Mouse (Mus musculus): ENCODE measurements around the gene Rnf103.

Rnf103 gene

DNA sequence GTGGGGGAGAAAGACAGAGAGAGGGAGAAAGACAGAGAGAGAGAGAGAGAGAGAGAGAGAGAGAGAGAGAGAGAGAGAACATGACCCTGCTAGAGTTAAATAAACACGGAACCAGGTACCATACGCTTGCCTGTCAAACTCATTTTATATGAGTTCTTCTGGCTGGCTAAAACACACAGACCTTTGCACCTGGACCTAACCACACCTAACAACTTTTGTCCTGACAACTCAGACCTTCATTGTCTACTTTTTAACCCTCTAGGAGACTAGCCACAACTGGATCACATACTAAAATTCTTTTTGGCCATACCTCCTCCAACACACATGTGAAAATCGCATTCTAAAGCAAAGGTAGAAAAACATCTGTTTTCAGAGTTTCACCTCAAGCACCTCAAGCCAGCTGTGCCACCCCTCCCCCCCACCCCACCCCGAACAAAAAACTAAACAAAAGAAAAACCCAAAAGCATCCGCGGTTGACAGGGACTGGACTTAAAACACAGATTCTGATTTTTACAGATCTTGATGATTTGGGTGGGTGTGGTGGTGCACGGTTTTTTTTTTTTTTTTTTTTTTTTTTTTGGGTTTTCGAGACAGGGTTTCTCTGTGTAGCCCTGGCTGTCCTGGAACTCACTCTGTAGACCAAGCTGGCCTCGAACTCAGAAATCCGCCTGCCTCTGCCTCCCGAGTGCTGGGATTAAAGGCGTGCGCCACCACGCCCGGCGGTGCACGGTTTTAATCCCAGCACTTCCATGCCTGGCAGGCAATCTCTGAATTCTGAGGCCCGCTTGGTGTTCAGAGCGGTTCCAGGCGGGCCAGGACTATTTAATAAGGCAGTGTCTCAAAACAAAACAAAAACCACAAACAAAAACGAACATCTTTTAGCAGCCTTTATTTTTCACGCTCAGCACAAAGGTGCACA lies 679 bp upstream of the Rnf103 start:
- no peak for DNase-seq (ENCODE audit: low read depth, low spot score)

DNA sequence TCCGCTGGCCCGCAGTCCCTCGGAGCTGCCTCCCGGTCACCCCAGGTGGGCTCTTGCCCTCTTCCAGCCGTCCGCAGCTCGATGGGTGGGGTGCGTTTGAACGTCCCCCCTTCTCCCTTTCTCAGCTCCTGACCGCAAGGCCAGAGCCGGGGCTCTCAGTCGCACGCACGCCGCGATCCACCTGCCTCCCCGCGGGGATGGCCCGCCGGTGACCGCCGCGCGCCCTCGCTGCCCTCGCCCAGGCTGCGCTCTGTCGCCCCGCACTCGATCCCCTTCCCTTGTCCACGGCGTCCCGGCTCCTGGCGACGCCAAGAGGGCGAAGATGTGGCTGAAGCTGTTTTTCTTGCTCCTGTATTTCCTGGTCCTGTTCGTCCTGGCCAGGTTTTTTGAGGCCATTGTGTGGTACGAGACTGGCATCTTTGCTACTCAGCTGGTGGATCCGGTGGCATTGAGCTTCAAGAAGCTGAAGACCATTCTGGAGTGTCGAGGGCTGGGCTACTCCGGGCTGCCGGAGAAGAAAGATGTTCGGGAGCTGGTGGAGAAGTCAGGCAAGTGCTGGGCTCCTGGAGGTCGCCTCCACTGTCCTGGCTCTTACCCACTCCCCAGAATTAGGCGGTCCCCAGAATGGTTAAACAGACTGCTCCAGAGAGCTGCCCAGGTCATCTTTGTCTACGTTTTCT lies 787 bp downstream of the Rnf103 start:
- DNase-seq (ENCODE audit: low read depth, low spot score): peak; percentile 10

DNA sequence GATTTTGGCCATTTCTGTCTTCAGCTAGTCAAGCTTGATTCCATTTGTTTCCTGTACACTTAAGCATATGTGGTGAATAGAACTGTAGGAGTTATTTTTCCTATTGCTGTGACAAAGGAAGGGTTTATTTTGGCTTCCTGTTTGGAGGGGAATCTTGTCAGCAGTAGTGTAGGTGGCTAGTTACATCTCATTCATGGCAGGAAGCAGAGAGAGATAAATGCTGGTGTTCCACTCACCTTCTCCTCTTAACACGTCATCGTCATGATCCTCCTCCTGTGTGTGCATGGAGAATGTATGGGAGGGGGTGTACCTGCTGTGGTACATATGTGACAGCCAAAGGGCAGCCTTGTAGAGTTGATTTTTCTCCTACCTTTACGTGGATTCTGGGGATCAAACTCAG lies 6.9 kb downstream of the Rnf103 start:
- no peak for DNase-seq (ENCODE audit: low read depth, low spot score)

DNA sequence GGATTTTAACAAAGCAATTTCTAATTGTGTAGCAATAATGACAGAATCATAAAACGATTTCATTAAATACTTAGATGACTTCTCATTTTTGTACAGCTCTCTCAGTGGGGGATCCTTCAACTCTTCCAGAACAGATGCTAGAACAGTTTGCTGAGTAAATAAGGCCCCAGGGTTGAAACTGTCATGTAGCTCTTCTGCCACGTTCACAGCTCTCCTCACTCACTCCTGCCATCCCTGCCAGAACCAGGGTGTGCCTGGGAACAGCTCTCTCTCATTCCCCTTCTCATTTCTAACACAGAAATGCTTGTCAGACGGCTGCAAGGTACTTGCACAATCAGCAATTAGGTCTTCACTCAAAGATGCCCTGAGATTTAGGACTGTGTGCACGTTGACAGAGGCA lies 9.3 kb downstream of the Rnf103 start:
- no peak for DNase-seq (ENCODE audit: low read depth, low spot score)

DNA sequence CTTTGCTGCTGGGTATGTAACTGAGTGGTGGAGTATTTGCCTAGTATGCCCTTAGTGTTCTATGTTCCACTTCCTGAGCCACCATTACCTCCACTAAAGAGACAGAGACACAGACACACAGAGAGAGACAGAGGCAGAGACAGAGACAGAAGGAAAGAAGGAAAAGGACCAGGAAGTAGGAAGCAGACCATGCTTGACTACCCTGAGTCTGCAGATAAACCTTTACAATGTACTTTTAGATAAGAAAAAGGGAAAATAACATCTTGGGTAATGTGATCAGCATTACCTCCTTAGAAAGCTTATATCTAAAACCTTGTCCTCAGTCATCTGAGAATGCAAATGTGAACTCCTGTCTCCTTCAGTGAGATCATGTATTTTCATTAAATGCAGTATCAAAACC lies 10.0 kb downstream of the Rnf103 start:
- no peak for DNase-seq (ENCODE audit: low read depth, low spot score)

DNA sequence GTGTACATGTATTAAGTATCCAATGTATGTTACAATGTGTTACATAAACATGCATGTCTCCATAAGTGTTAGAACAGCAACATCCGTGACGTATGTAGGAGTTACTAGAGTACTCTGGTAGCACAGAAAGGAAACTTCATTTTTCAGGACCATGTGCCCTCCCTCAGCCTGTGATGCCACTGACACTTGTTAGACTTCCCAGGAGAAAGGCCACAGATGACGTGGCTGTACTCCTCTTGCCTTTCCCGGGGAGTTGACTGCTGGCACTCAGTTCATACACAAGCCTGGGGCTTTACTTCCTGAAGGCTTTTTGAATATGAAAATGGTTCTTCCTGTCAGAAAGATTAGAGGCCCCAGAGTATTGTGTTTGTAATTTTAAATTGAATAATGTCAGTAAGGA lies 10.4 kb downstream of the Rnf103 start:
- no peak for DNase-seq (ENCODE audit: low read depth, low spot score)

DNA sequence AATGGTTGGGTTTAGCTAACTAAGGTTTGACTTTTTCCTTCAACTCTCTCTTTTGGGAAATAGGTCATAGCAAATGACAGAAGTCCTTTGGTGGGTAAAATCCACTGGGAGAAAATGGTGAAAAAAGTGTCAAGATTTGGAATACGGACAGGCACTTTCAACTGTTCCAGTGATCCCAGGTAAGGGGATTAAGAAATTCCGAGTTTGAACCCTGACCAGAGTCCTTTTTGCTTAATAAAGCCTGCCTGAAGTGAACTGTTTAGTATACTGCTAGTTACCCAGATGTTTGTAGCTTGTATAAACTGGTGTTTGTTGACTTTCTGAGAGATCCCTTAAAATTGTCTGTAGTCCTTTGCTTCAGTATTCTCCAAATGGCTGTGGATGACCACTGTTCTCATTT lies 12.0 kb downstream of the Rnf103 start:
- DNase-seq (ENCODE audit: low read depth, low spot score): no peak

DNA sequence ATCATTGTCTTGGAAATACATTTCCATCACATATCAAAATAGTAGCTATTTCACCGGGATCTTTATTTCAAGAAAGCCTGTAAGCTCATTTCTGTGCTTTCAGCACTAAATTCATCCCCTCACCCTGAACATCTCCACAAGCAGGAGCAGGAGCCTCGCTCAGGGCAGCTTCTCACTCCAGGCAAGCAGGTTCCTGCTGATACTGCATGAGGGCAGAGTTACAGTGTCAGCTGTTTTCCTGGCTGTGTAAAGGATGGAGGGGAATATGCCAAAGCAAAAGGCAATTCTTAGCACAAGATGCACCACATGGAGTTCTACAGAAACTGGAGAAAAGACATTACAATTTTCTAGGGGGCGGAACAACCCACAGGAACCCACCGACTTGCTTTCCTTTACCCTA lies 25.8 kb downstream of the Rnf103 start:
- DNase-seq (ENCODE audit: low read depth, low spot score): no peak

DNA sequence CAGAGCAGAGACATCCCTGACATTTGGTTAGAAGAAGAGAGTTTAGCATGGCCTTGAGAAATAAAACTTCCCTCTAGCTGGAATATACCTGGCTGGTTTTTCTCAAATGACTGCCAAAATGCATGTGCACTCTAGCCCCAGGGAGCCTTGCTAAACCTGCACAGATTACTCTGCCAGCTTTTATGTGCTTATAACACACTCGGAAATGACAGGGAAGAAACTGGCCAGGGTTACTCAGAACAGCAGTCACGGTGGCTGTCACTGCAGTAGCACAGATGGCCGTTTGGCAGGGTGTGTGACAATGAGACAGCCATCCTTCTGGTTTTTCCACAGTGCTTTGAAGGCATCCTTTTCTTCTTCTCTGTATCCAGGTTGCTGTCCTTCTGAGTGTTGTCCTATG lies 31.9 kb downstream of the Rnf103 start:
- no peak for DNase-seq (ENCODE audit: low read depth, low spot score)

DNA sequence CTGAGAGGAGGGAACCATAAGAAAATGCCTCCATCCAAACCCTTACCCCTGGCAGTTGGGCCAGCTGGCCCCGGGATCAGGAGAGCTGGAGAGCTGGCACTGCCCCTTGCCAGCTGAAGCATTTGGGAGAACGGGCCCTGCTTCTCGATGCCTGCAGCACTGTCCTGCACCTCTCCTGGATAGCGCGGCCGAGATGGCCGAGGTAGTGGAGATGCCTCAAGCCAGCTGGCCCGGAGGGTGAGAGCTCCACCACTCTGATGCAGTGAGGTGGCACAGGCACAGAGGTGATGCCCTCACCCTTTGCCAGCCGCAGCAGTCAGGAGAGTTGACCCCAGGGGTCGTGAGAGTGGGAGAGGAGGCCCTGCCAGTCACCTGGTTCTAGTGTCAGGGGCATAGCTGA lies 33.4 kb downstream of the Rnf103 start:
- DNase-seq (ENCODE audit: low read depth, low spot score): no peak

DNA sequence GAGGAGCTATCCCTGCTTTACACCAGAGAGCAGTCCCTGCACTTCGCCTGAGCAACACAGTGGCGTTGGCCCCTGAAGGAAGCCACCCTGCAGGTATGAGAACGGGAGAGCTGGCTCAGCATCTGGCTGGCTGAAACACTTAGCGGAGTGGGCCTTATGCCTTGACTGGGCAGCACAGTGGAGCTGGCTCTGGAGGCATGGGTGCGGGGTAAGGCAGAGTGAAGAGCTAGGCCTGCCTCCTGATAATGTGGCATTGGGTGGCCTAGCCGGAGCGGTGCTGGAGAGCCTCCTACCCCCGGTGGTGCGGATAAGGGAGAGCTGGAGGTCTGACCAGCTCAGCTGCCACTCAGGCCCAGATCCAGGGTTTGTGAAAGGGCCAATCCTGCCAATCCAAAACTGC lies 34.1 kb downstream of the Rnf103 start:
- DNase-seq (ENCODE audit: low read depth, low spot score): no peak

DNA sequence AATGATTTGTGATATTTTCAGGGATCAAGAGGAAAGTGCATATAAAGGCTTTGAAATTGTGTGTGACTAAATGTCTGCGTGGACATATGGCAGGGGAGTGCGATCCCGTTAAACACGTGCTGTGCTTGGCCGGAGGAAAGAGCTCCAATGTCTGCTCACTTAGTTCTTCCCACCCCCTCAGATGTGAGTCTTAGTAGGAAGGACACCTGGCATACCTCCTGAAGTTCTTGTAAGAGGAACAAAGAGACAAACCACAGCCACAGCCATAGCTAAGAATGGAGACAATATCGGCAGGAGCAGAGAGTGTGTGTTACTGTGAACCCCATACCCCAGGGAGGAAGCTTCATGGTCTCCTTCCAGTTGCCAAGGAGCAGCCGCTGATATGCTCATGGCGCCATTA lies 36.5 kb downstream of the Rnf103 start:
- DNase-seq (ENCODE audit: low read depth, low spot score): no peak

DNA sequence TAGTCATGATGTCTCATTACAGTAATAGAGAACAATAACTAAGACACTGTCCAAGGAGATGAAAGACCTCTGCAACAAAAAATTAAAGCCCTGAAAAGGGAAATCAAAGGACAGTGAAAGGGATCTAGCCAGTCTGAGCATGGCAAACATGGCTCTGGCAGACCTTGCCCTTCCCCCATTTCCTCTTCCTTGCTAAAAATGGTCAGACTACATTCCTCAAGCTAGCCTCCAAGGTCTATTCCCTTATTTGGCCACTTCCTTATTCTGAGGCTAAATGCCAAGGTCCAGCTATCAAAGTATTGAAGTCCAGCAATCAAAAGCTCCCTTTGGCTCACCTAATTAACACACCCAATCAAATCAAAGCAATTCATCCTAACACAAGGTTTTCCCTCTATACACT lies 43.6 kb downstream of the Rnf103 start:
- DNase-seq (ENCODE audit: low read depth, low spot score): no peak

DNA sequence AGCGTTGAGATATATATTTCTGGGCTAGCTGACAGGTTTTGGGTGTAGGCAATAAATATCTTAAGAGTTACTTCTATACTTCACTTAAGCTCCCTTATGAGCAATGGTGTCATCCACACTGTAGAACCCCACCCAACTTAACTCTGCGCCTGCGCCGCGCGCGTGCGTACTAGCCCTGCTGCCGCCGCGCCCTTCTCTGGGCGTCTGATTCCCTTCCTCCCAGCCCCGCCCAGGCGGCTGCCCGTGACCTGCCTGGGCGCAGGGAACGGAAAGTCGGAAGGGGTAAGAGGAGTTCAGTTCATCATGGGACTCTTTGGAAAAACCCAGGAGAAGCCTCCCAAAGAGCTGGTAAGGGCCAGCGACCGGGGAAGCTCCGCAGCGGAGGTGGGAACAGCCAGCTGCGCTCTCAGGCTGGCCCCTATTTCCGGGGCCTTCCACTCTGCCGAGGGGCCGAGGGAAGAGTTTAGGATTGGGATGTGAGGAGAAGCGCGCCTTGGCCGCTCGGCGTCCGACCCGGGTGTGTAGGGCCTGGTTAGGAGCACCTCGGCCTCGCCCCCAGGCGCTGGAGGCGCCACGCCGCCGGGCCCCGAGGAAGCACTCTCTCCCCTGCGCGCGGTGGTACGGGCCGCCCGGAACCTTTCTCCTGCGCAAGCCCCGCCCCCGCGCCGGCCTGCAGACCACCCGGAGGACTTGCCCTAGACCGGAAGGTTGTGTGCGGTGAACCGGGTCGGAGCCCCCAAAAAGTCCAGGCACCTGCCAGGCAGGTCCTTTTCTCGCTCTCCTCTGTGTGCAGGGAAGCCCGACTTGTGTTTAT lies 50.2 kb downstream of the Rnf103 start, which contains the start of gene Chmp3:
Gene Chmp3, plus strand, starts transcription at position 112 of the 814 bp plus-strand sequence.
- DNase-seq (ENCODE audit: low read depth, low spot score): peak; percentile 82

DNA sequence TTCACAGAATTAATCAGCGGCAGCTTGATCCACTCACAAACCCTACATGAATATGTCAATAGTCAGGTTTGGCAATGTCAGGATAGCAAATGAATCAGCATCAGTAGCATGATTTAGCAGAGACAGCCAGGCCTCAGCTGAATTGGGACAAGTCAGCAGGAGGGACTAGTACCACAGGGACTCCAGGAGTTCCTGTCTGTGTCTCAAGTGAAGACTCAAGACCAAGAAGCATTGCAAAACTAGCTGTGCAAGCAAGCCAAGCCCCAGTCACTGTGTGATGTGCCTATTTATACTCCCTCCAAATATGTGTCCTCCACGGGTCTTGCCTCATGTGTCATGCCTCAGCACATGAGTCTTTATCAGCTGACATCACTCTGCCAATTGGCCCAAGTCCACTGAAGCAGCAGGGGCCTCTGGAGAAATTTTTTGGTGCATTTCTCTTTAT lies 61.8 kb downstream of the Rnf103 start:
- DNase-seq (ENCODE audit: low read depth, low spot score): no peak

DNA sequence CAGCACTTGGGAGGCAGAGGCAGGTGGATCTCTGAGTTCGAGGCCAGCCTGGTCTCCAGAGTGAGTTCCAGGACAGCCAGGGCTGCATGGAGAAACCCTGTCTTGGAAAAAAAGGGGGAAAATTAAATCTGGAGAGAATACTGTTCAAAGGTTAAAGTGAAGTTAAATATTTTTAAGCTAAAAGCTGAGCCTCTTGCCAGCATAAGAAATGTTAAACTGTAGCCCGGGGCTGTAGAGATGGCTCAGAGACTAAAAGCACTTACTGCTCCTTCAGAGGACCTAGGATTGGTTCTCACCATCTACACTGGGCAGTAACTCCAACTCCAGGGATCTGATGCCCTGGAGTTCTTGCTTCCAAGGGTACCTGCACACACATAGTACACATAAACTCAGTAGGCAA lies 63.1 kb downstream of the Rnf103 start:
- no peak for DNase-seq (ENCODE audit: low read depth, low spot score)
